Mouse (Mus musculus) embryonic facial prominence, embryonic 12.5 days (tissue): Measurements from ENCODE around the gene Pde6h. TPM values are rescaled to one million over a fixed set of nuclear protein-coding genes. Genes with fewer than 3 reads are reported as not detected.

Experiments
- ATAC-seq: fragments of 200-750 bp; cut with Nextera tagmentation; 2 replicates; pipeline ENCODE4 v1.8.0; 2017; ENCODE audit not compliant: insufficient number of reproducible peaks, insufficient read depth, low FRiP score, low TSS enrichment
- H3K27ac ChIP-seq: fragments of 300-500 bp; sonication (generic); 2 replicates; pipeline ENCODE4 v1.5.1; 2016; ENCODE audit warnings: mild to moderate bottlenecking
- H3K27me3 ChIP-seq: fragments of 300-500 bp; sonication (generic); 2 replicates; pipeline ENCODE4 v1.6.1; 2016; ENCODE audit warnings: mild to moderate bottlenecking, moderate library complexity
- H3K36me3 ChIP-seq: fragments of 300-500 bp; sonication (generic); 2 replicates; pipeline ENCODE4 v1.6.1; 2016; ENCODE audit warnings: mild to moderate bottlenecking
- H3K4me1 ChIP-seq: fragments of 300-500 bp; sonication (generic); 2 replicates; pipeline ENCODE4 v1.6.1; 2016
- H3K4me2 ChIP-seq: fragments of 300-500 bp; sonication (generic); replicated peaks from 2 replicates; pipeline ENCODE4 v1.6.1; 2016; ENCODE audit warnings: mild to moderate bottlenecking, moderate library complexity
- H3K4me3 ChIP-seq: fragments of 300-500 bp; sonication (generic); 2 replicates; pipeline ENCODE4 v1.5.1; 2016; ENCODE audit warnings: mild to moderate bottlenecking
- H3K9ac ChIP-seq: fragments of 300-500 bp; sonication (generic); 2 replicates; pipeline ENCODE4 v1.6.1; 2016; ENCODE audit warnings: mild to moderate bottlenecking, moderate library complexity
- H3K9me3 ChIP-seq: fragments of 300-500 bp; sonication (generic); 2 replicates; pipeline ENCODE4 v1.6.1; 2016; ENCODE audit warnings: mild to moderate bottlenecking, moderate library complexity
- WGBS: fragments of 180-500 bp; shearing (Covaris S2); methylation state at CpG from one replicate; pipeline ENCODE4 v1.1.7; 2016; 5-methylcytosine and 5-hydroxymethylcytosine counted together
- polyA plus RNA-seq: library from polyadenylated mRNA; unstranded; fragments of >200 nt; fragmentation: Nextera tagmentation; extraction: Ambion mirVana; gene quantifications from 2 replicates; pipeline ENCODE4 v1.2.1, GENCODE M21; 2016

The Pde6h gene
- polyA plus RNA-seq, 1 experiment from 2014 or later = not detected

DNA sequence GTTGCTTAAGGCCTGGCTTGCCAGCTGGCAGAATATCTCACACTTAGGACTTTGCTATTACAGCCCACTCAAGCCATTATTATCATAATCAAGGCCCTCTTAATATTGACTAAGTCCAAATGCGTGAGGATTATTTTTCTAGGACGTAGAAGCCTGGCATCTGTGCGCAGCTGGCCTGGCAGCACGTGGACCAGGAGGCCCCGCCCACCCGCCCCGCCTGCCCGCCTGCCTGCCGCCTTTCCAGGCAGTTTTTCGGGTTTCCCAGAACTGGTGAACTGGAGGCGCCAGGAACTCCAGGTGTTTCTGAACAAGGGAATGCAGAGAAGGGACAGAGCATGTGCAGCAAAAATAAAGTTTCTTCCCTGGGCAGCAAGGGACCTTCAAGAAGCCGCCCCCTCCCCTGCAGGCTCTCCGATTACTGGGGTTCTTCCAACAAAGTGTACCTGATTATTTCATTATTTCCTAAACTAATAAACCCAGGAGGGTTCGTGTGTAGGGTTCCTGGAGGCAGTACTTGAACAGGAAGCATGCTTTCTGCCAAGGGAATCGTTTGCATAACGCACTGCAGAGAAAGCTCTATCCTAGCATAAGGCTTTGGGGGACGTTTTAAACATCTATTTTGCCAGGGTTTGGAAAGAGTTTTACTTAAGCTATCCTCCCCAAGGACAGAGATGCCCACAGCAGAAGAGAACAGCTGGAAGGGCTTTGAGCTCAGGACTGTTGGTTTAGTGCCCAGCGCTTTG lies 10.1 kb upstream of the Pde6h start:
- Histone ChIP-seq H3K27ac (peak overlapping the region; percentile 77), H3K9ac (0 out of 2 replicates have a peak overlapping the region, but pooled peaks have one; percentile 0), H3K4me3 (0 out of 2 replicates have a peak overlapping the region, but pooled peaks have one; percentile 6), H3K4me1 (peaks cover 26% of the 10 kb centered on the region), H3K4me2 (peak overlapping the region; percentile 40), H3K27me3 (no peaks in the 10 kb centered on the region), H3K36me3 (no peaks in the 10 kb centered on the region), H3K9me3 (no peaks in the 10 kb centered on the region)
- ATAC-seq = 0 out of 2 replicates have a peak, but pooled peaks have one; percentile 19
- 8% methylated on average over 18 of the region's 18 CpGs for WGBS

GRCm38 (mm10) chr6:136914234-136914633 lies 9.4 kb upstream of the Pde6h start:
- no peak overlapping the region for H3K4me2 ChIP-seq
- H3K9ac ChIP-seq = no peak overlapping the region
- H3K9me3 ChIP-seq = no peaks in the 10 kb centered on the region
- ATAC-seq = no peak
- H3K27ac ChIP-seq = peak overlapping the region; percentile 77
- peaks cover 26% of the 10 kb centered on the region for H3K4me1 ChIP-seq
- no peaks in the 10 kb centered on the region for H3K27me3 ChIP-seq
- H3K36me3 ChIP-seq = no peaks in the 10 kb centered on the region
- H3K4me3 ChIP-seq = no peak overlapping the region
- 93% methylated on average over 6 of the region's 6 CpGs for WGBS

GRCm38 (mm10) chr6:136915721-136916395 lies 7.8 kb upstream of the Pde6h start:
- no peak overlapping the region for H3K9ac ChIP-seq
- WGBS = 86% methylated on average over 8 of the region's 8 CpGs
- ATAC-seq = no peak
- H3K4me1 ChIP-seq = peaks cover 19% of the 10 kb centered on the region
- no peaks in the 10 kb centered on the region for H3K36me3 ChIP-seq
- H3K9me3 ChIP-seq = no peaks in the 10 kb centered on the region
- H3K4me2 ChIP-seq = no peak overlapping the region
- H3K4me3 ChIP-seq = no peak overlapping the region
- no peaks in the 10 kb centered on the region for H3K27me3 ChIP-seq
- H3K27ac ChIP-seq = no peak overlapping the region

- peak overlapping the region; percentile 11; the same call in 1 of the 2 replicates for H3K27ac ChIP-seq
- H3K4me2 ChIP-seq = no peak overlapping the region
- H3K36me3 ChIP-seq = no peaks in the 10 kb centered on the region
- H3K27me3 ChIP-seq = no peaks in the 10 kb centered on the region
- WGBS = 9% methylated on average over 2 of the region's 2 CpGs
- H3K9ac ChIP-seq = no peak overlapping the region
- H3K4me1 ChIP-seq = peaks cover 17% of the 10 kb centered on the region
- H3K9me3 ChIP-seq = no peaks in the 10 kb centered on the region
- no peak overlapping the region for H3K4me3 ChIP-seq
- no peak for ATAC-seq
Measured at GRCm38 (mm10) chr6:136917885-136918284, 5.7 kb upstream of the Pde6h start.

GRCm38 (mm10) chr6:136920320-136921257 lies 3.0 kb upstream of the Pde6h start:
- WGBS = 49% methylated on average over 16 of the region's 16 CpGs
- Histone ChIP-seq H3K9me3 (no peaks in the 10 kb centered on the region), H3K36me3 (no peaks in the 10 kb centered on the region), H3K4me2 (no peak overlapping the region), H3K4me3 (no peak overlapping the region), H3K27ac (no peak overlapping the region), H3K4me1 (peaks cover 4% of the 10 kb centered on the region; the same call in 1 of the 2 replicates), H3K27me3 (no peaks in the 10 kb centered on the region), H3K9ac (no peak overlapping the region)
- ATAC-seq = 0 out of 2 replicates have a peak, but pooled peaks have one; percentile 49

- H3K4me3 ChIP-seq = no peak overlapping the region
- ATAC-seq = no peak
- H3K9ac ChIP-seq = no peak overlapping the region
- no peak overlapping the region for H3K4me2 ChIP-seq
- no peaks in the 10 kb centered on the region for H3K27me3 ChIP-seq
- H3K27ac ChIP-seq = no peak overlapping the region
- peaks cover 4% of the 10 kb centered on the region; the same call in 1 of the 2 replicates for H3K4me1 ChIP-seq
- no peaks in the 10 kb centered on the region for H3K9me3 ChIP-seq
- WGBS = 69% methylated on average over 7 of the region's 7 CpGs
- H3K36me3 ChIP-seq = no peaks in the 10 kb centered on the region
Measured at GRCm38 (mm10) chr6:136921601-136922000, 2.0 kb upstream of the Pde6h start.

DNA sequence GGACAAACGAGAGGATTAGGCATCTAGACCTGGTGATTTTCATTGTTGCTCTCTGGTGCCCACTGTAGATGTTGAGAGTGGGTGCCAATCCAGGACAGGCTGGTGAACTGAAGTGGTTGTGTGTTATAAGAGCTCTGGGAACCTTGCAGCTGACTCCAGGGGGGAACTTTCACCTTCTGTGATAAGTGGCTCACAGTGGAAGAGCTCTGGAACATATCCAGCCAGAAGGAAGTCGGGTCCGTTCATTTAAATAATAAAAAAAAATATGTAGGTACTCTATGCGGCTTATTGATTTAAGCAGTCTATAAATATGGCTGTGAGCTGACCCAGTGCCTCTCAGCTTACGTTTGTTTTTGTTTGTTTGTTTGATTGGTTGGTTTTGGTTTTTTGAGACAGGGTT lies 1.6 kb upstream of the Pde6h start, which contains the start of gene Erp27:
TSS of gene Erp27 (minus strand) at position 101 of the 400 bp plus-strand sequence.
- Histone ChIP-seq H3K27me3 (no peaks in the 10 kb centered on the region), H3K27ac (no peak within 1 kb of the TSS), H3K4me3 (no peak within 1 kb of the TSS), H3K9ac (no peak within 1 kb of the TSS), H3K36me3 (no peaks in the 10 kb centered on the region), H3K4me1 (peaks cover 4% of the 10 kb centered on the region; the same call in 1 of the 2 replicates), H3K9me3 (no peaks in the 10 kb centered on the region), H3K4me2 (no peak within 1 kb of the TSS)
- ATAC-seq = no peak
- whole genome bisulfite sequencing = 80% methylated on average over 5 of the region's 5 CpGs

GRCm38 (mm10) chr6:136922871-136923270 lies 761 bp upstream of the Pde6h start:
- H3K9me3 ChIP-seq = no peaks in the 10 kb centered on the region
- no peak overlapping the region for H3K4me3 ChIP-seq
- ATAC-seq = no peak
- H3K4me1 ChIP-seq = peaks cover 2% of the 10 kb centered on the region; the same call in 1 of the 2 replicates
- 91% methylated on average over 7 of the region's 7 CpGs for WGBS
- no peak overlapping the region for H3K27ac ChIP-seq
- H3K9ac ChIP-seq = no peak overlapping the region
- no peaks in the 10 kb centered on the region for H3K36me3 ChIP-seq
- H3K4me2 ChIP-seq = no peak overlapping the region
- H3K27me3 ChIP-seq = no peaks in the 10 kb centered on the region

DNA sequence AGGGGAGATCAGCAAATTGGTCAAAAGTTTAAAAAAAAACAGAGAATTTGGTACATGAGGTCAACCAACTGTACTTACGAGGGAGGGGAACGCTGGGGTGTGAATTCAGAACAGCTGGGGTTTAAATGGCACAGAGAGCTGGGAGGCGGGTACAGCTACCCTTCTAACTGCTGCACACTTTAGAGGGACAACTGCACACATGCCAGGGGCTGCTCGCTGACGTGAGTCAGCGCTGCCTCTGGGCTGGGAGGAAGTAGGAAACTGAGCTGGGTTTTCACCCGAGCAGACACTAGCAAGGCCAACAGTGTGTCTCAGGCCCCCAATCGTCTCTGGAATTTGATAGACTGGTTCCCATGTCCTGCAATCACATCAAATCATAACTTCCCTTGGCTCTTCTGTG lies 1.4 kb downstream of the Pde6h start:
- H3K27me3 ChIP-seq = no peaks in the 10 kb centered on the region
- H3K4me1 ChIP-seq = peaks cover 3% of the 10 kb centered on the region; the same call in 1 of the 2 replicates
- H3K4me3 ChIP-seq = no peak overlapping the region
- H3K36me3 ChIP-seq = no peaks in the 10 kb centered on the region
- no peak overlapping the region for H3K9ac ChIP-seq
- no peak overlapping the region for H3K4me2 ChIP-seq
- H3K9me3 ChIP-seq = no peaks in the 10 kb centered on the region
- no peak for ATAC-seq
- H3K27ac ChIP-seq = no peak overlapping the region
- 48% methylated on average over 8 of the region's 8 CpGs for WGBS

- no peak overlapping the region for H3K27ac ChIP-seq
- no peaks in the 10 kb centered on the region for H3K36me3 ChIP-seq
- H3K4me2 ChIP-seq = no peak overlapping the region
- H3K9me3 ChIP-seq = no peaks in the 10 kb centered on the region
- WGBS = 72% methylated on average over 1 of the region's 1 CpGs
- ATAC-seq = no peak
- H3K9ac ChIP-seq = no peak overlapping the region
- no peaks in the 10 kb centered on the region for H3K27me3 ChIP-seq
- H3K4me1 ChIP-seq = peaks cover 3% of the 10 kb centered on the region
- no peak overlapping the region for H3K4me3 ChIP-seq
Measured at GRCm38 (mm10) chr6:136927626-136928025, 4.0 kb downstream of the Pde6h start.

DNA sequence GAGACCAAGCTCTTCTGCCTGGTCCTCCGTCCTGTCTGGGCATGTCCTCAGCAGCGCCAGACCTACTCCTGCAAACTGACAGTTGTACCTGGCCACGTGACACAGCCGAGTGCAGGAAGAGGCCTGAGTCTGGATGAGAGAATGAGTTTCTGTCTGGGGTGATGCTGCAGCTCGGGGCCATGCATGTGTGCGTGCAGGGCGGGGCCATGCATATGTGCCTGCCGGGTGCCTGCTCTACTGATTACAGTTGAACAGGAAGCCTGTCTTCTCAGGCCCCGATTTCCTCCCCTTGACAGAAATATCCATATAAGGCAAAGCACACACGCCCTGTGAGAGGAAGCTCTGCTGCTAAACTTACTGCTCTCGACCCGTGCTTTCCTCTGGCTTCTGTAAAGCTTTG lies 7.0 kb downstream of the Pde6h start:
- WGBS = 24% methylated on average over 12 of the region's 12 CpGs
- no peak overlapping the region for H3K4me3 ChIP-seq
- peaks cover 3% of the 10 kb centered on the region for H3K4me1 ChIP-seq
- no peak overlapping the region for H3K9ac ChIP-seq
- H3K4me2 ChIP-seq = peak overlapping the region; percentile 26; the same call in 1 of the 2 replicates
- no peaks in the 10 kb centered on the region for H3K36me3 ChIP-seq
- H3K27ac ChIP-seq = peak overlapping the region; percentile 56
- no peaks in the 10 kb centered on the region for H3K9me3 ChIP-seq
- H3K27me3 ChIP-seq = no peaks in the 10 kb centered on the region
- peak; percentile 81 for ATAC-seq
